Mouse (Mus musculus): ENCODE results near the gene Mtrf1. TPM values are rescaled to one million over a fixed set of nuclear protein-coding genes. Genes with fewer than 3 reads are reported as not detected.
A peak's percentile ranks its signal among the peaks of the same experiment; 100 is the strongest.

The Mtrf1 gene
- polyA plus RNA-seq, 1 experiment, result 0.53 TPM

DNA sequence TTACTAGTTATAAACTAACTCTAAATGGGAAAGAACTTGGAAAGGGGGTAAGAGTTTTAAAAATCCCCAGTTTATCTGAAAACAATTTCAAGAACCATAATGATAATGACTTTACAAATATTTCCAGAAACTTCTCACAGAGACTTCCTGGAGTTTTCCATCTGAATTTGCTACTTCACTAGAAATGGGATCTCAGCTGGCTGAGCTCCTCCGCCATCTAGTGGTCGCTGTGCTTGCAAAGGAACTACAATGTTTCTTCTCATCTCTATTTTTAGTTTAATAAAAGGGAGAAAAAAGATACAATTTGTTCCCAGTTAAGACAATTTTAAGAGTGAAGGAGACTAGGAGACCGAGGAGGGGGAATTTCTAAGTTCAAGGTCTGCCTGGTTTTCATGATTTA is 70.0 kb downstream of the Mtrf1 start:
- H3K27me3 ChIP-seq (ENCODE audit: control insufficient read depth, insufficient read depth, low read length), result no peaks in the 10 kb centered on the region
- H3K4me3 ChIP-seq (ENCODE audit: extremely low read depth, insufficient read depth, insufficient read length), result no peak overlapping the region
- TF ChIP-seq CTCF (IDR thresholded peaks at IDR 0.05; ENCODE audit: extremely low read depth, insufficient read depth, insufficient read length, insufficient replicate concordance), result peak; percentile 53; the same call in 1 of the 2 replicates
- TF ChIP-seq POLR2A (IDR thresholded peaks at IDR 0.05; ENCODE audit: low read depth, low read length), result no peak
- no peak overlapping the region for H3K27ac ChIP-seq (ENCODE audit: insufficient read depth, low read length)
- 26% methylated on average over 3 of the region's 3 CpGs for WGBS
- DNase-seq (ENCODE audit: low read depth in 1 of 2, low spot score in 2 of 2), result peak in 1 of 2 experiments; percentile 45
- H3K36me3 ChIP-seq (ENCODE audit: control insufficient read depth, insufficient read depth, low read length), result peaks cover 26% of the 10 kb centered on the region
- no peaks in the 10 kb centered on the region for H3K4me1 ChIP-seq (ENCODE audit: control insufficient read depth, insufficient read depth, insufficient read length)

Other genes starting within 250 kb of the Mtrf1 start
- not detected in 2 replicates for gene Zfp957, start 150.4 kb upstream of the Mtrf1 start, polyA plus RNA-seq (2012; rRNA removed)
- gene Rgcc, start 96.1 kb upstream of the Mtrf1 start, polyA plus RNA-seq (2012; rRNA removed), result 57.6 and 94.0 TPM in 2 replicates
- 1.5 and 2.1 TPM in 2 replicates for gene Naa16, start 7.0 kb upstream of the Mtrf1 start, polyA plus RNA-seq (2012; rRNA removed)
- 4.2 and 6.0 TPM in 2 replicates for gene Kbtbd7, start 28.7 kb downstream of the Mtrf1 start, polyA plus RNA-seq (2012; rRNA removed)
- gene Kbtbd6, start 54.1 kb downstream of the Mtrf1 start, polyA plus RNA-seq (2012; rRNA removed), result 1.4 and 1.5 TPM in 2 replicates
- 22.5 and 26.7 TPM in 2 replicates for gene Elf1, start 83.4 kb downstream of the Mtrf1 start, polyA plus RNA-seq (2012; rRNA removed)
- gene Wbp4, start 83.7 kb downstream of the Mtrf1 start, polyA plus RNA-seq (2012; rRNA removed), result 2.6 and 3.7 TPM in 2 replicates
- gene Sugt1, start 189.9 kb downstream of the Mtrf1 start, polyA plus RNA-seq (2012; rRNA removed), result 3.4 and 3.7 TPM in 2 replicates

All from spleen, adult 2 months (tissue).